Mouse (Mus musculus) CH12.LX (cell line): ENCODE results near the gene Hdac4. TPM values are rescaled to one million over a fixed set of nuclear protein-coding genes. Genes with fewer than 3 reads are reported as not detected.

ENCODE experiments used
- DNase-seq: peaks from one replicate; pipeline ENCODE4 v3.0.0-alpha.2; 2013; ENCODE audit errors: extremely low read depth
- H3K27ac ChIP-seq: 2 replicates; pipeline ENCODE4 v1.5.1; 2012; ENCODE audit warnings: low read depth, mild to moderate bottlenecking, control low read depth, moderate library complexity; ENCODE audit not compliant: insufficient read depth
- H3K27me3 ChIP-seq: replicated peaks from 2 replicates; pipeline ENCODE3; 2012; ENCODE audit warnings: inconsistent platforms
- H3K36me3 ChIP-seq, 2 experiments: replicated peaks in 1 of 2; 2 replicates each; pipeline versions ENCODE3 to v1.6.1; 2012; ENCODE audit warnings: inconsistent platforms in 1 of 2, low read length in 1 of 2, mild to moderate bottlenecking in 1 of 2, mixed read lengths in 1 of 2, moderate library complexity in 1 of 2; ENCODE audit not compliant: control insufficient read depth in 1 of 2, insufficient read depth in 1 of 2
- H3K4me1 ChIP-seq, 2 experiments: 2 replicates each; pipeline ENCODE4 v1.6.1; 2012; ENCODE audit warnings: inconsistent platforms in 1 of 2, moderate library complexity in 1 of 2; ENCODE audit not compliant: insufficient read depth in 2 of 2, control insufficient read depth in 1 of 2
- H3K4me2 ChIP-seq: 2 replicates; pipeline ENCODE4 v1.6.1; 2012; ENCODE audit warnings: low read depth, mild to moderate bottlenecking, control low read depth; ENCODE audit not compliant: poor library complexity, insufficient read depth, severe bottlenecking
- H3K4me3 ChIP-seq, 3 experiments: fragments of 150-350 bp in 1 of 3; sonication (generic) in 1 of 3; replicated peaks in 1 of 3; 2 replicates each; pipeline versions ENCODE3 to v1.5.1; 2011 to 2012; ENCODE audit warnings: low read depth in 2 of 3, low read length in 2 of 3, mild to moderate bottlenecking in 2 of 3, moderate library complexity in 2 of 3, control low read depth in 1 of 3, improper control_type of control experiment in 1 of 3, inconsistent platforms in 1 of 3, mixed read lengths in 1 of 3; ENCODE audit not compliant: poor library complexity in 1 of 3
- H3K79me2 ChIP-seq: replicated peaks from 2 replicates; pipeline ENCODE4 v1.6.1; 2012; ENCODE audit warnings: mild to moderate bottlenecking, moderate library complexity; ENCODE audit not compliant: control insufficient read depth, poor library complexity, insufficient read depth, severe bottlenecking; ENCODE audit errors: extremely low read depth
- H3K9ac ChIP-seq: 2 replicates; pipeline ENCODE4 v1.6.1; 2012; ENCODE audit warnings: low read depth, mild to moderate bottlenecking, control low read depth, moderate library complexity; ENCODE audit not compliant: insufficient read depth
- H3K9me3 ChIP-seq: replicated peaks from 2 replicates; pipeline ENCODE3; 2012; ENCODE audit warnings: low read length, inconsistent platforms, mixed read lengths
- BHLHE40 ChIP-seq: IDR thresholded peaks from 2 replicates; pipeline ENCODE4 v1.6.1; 2011; ENCODE audit warnings: mild to moderate bottlenecking, low read depth, low read length, improper control_type of control experiment
- CTCF ChIP-seq, 2 experiments: IDR thresholded peaks in 1 of 2; conservative IDR thresholded peaks in 1 of 2; 2 replicates each; pipeline ENCODE4 v1.5.1; 2011 to 2012; ENCODE audit warnings: low read depth in 2 of 2, low read length in 2 of 2, improper control_type of control experiment in 1 of 2, inconsistent platforms in 1 of 2, mild to moderate bottlenecking in 1 of 2, moderate library complexity in 1 of 2
- E2F4 ChIP-seq: IDR thresholded peaks from 2 replicates; pipeline ENCODE4 v1.6.1; 2011; ENCODE audit warnings: low read depth, low read length, improper control_type of control experiment; ENCODE audit not compliant: insufficient replicate concordance
- EP300 ChIP-seq: IDR thresholded peaks from 2 replicates; pipeline ENCODE4 v1.6.1; 2011; ENCODE audit warnings: low read length, improper control_type of control experiment
- ETS1 ChIP-seq: conservative IDR thresholded peaks from 2 replicates; pipeline ENCODE4 v1.6.1; 2012; ENCODE audit warnings: low read depth, mild to moderate bottlenecking, inconsistent platforms, low read length, improper control_type of control experiment, moderate library complexity
- GABPA ChIP-seq: IDR thresholded peaks from 2 replicates; pipeline ENCODE4 v1.6.1; 2012; ENCODE audit warnings: low read depth, low read length, improper control_type of control experiment, inconsistent platforms; ENCODE audit not compliant: insufficient replicate concordance
- HCFC1 ChIP-seq: IDR thresholded peaks from 2 replicates; pipeline ENCODE4 v1.6.1; 2012; ENCODE audit warnings: low read depth, mild to moderate bottlenecking, inconsistent platforms, low read length, improper control_type of control experiment
- IRF4 ChIP-seq: IDR thresholded peaks from 2 replicates; pipeline ENCODE4 v1.6.1; 2014; ENCODE audit warnings: low read depth, mild to moderate bottlenecking, inconsistent platforms, low read length, improper control_type of control experiment
- JUN ChIP-seq: IDR thresholded peaks from 2 replicates; pipeline ENCODE4 v1.6.1; 2011; ENCODE audit warnings: low read depth, mild to moderate bottlenecking, low read length, improper control_type of control experiment, moderate library complexity; ENCODE audit not compliant: insufficient read depth
- JUND ChIP-seq: conservative IDR thresholded peaks from 2 replicates; pipeline ENCODE4 v1.6.1; 2011; ENCODE audit warnings: low read depth, low read length, improper control_type of control experiment
- MAFK ChIP-seq: IDR thresholded peaks from 2 replicates; pipeline ENCODE4 v1.6.1; 2011; ENCODE audit warnings: low read length, improper control_type of control experiment; ENCODE audit not compliant: insufficient replicate concordance
- MYC ChIP-seq: IDR thresholded peaks from 2 replicates; pipeline ENCODE4 v1.6.1; 2011; ENCODE audit warnings: low read depth, mild to moderate bottlenecking, improper control_type of control experiment, low read length
- PAX5 ChIP-seq: IDR thresholded peaks from 2 replicates; pipeline ENCODE4 v1.6.1; 2012; ENCODE audit warnings: low read length, inconsistent platforms, mixed read lengths
- POLR2A ChIP-seq: IDR thresholded peaks from 2 replicates; pipeline ENCODE4 v1.6.1; 2011; ENCODE audit warnings: low read depth, mild to moderate bottlenecking, improper control_type of control experiment, low read length
- POLR2AphosphoS2 ChIP-seq: IDR thresholded peaks from 2 replicates; pipeline ENCODE4 v1.6.1; 2011; ENCODE audit warnings: low read depth, low read length, improper control_type of control experiment
- RAD21 ChIP-seq: IDR thresholded peaks from 2 replicates; pipeline ENCODE4 v1.6.1; 2011; ENCODE audit warnings: low read depth, mild to moderate bottlenecking, low read length, improper control_type of control experiment, moderate library complexity
- RCOR1 ChIP-seq: conservative IDR thresholded peaks from 2 replicates; pipeline ENCODE4 v1.6.1; 2012; ENCODE audit warnings: low read depth, mild to moderate bottlenecking, inconsistent platforms, low read length, improper control_type of control experiment
- SMC3 ChIP-seq: IDR thresholded peaks from 2 replicates; pipeline ENCODE4 v1.6.1; 2011; ENCODE audit warnings: low read depth, low read length, improper control_type of control experiment
- TCF12 ChIP-seq: IDR thresholded peaks from 2 replicates; pipeline ENCODE4 v1.6.1; 2014; ENCODE audit warnings: low read depth, mild to moderate bottlenecking, inconsistent platforms, low read length, improper control_type of control experiment
- UBTF ChIP-seq: IDR thresholded peaks from 2 replicates; pipeline ENCODE4 v1.6.1; 2012; ENCODE audit warnings: low read depth, mild to moderate bottlenecking, inconsistent platforms, low read length, improper control_type of control experiment, moderate library complexity
- ZC3H11A ChIP-seq: IDR thresholded peaks from 2 replicates; pipeline ENCODE4 v1.6.1; 2012; ENCODE audit warnings: low read depth, mild to moderate bottlenecking, inconsistent platforms, low read length, improper control_type of control experiment
- ZKSCAN1 ChIP-seq: IDR thresholded peaks from 2 replicates; pipeline ENCODE4 v1.6.1; 2012; ENCODE audit warnings: low read depth, inconsistent platforms, low read length, improper control_type of control experiment, borderline replicate concordance
- ZMIZ1 ChIP-seq: IDR thresholded peaks from 2 replicates; pipeline ENCODE4 v1.6.1; 2012; ENCODE audit warnings: low read depth, mild to moderate bottlenecking, inconsistent platforms, low read length, improper control_type of control experiment
- dilution Hi-C: fragments of 300-500 bp; cut with MboI; formaldehyde crosslinking; loops from 2 replicates; pipeline ENCODE4 v1.14.3; 2020; ENCODE audit warnings: low sequenced_read_pairs; ENCODE audit not compliant: extremely low pct_unique_long_range_greater_than_20kb, extremely low pct_ligation_motif_present
- in situ Hi-C: fragments of 300-500 bp; cut with MboI; formaldehyde crosslinking; loops from 3 replicates; pipeline ENCODE4 v1.14.3; 2019; ENCODE audit warnings: low sequenced_read_pairs, low pct_ligation_motif_present, low pct_unique_long_range_greater_than_20kb, mixed read lengths
- polyA plus RNA-seq: library from polyadenylated mRNA; unstranded; fragments of >175 nt; gene quantifications from 2 replicates; pipeline ENCODE4 v1.2.1, GENCODE M21; 2012; ENCODE audit warnings: low read depth; ENCODE audit not compliant: insufficient read length
- total RNA-seq, 2 experiments: library from RNA; depleted of rRNA; stranded (reverse); fragments of 300-350 nt in 1 of 2; fragments of >200 nt in 1 of 2; gene quantifications; 2 replicates each; pipeline ENCODE4 v1.2.3; 2012 to 2014

Gene Hdac4
- total and polyA plus RNA-seq, 3 experiments: 2.4 to 6.3 (median 4.3) TPM

- TF ChIP-seq RCOR1 (0 out of 2 replicates have a peak, but pooled peaks have one; percentile 59), POLR2AphosphoS2 (no peak), ETS1 (peak; percentile 77), E2F4 (no peak), MYC (0 out of 2 replicates have a peak, but pooled peaks have one; percentile 44), UBTF (no peak), ZMIZ1 (no peak), TCF12 (peak; percentile 46; the same call in 1 of the 2 replicates), CTCF (conservative IDR thresholded peaks at IDR 0.05 in 1 of 2, IDR thresholded peaks at IDR 0.05 in 1 of 2; ENCODE audit: low read depth in 2 of 2, low read length in 2 of 2) (no peak), RAD21 (no peak; the same call in 1 of the 2 replicates), ZKSCAN1 (no peak), IRF4 (peak; percentile 86), JUN (no peak), POLR2A (no peak), GABPA (no peak), MAFK (0 out of 2 replicates have a peak, but pooled peaks have one; percentile 29), SMC3 (no peak), PAX5 (no peak), BHLHE40 (peak; percentile 92), JUND (no peak), HCFC1 (no peak; the same call in 1 of the 2 replicates)
Observed at GRCm38 (mm10) chr1:92079982-92080537, 115.4 kb downstream of the Hdac4 start (continued).

- H3K27me3 ChIP-seq: no peaks in the 10 kb centered on the region
- H3K9me3 ChIP-seq: no peaks in the 10 kb centered on the region
- H3K79me2 ChIP-seq: no peaks in the 10 kb centered on the region
- TF ChIP-seq EP300 (no peak), IRF4 (no peak), ZC3H11A (no peak)
- H3K27ac ChIP-seq: no peak overlapping the region
- no peak overlapping the region for H3K4me2 ChIP-seq
- no peaks in the 10 kb centered on the region for H3K36me3 ChIP-seq
- dilution Hi-C loops: no loop called here
- no peak overlapping the region for H3K4me3 ChIP-seq
- DNase-seq: no peak
- no peak overlapping the region for H3K9ac ChIP-seq
- in situ Hi-C loops: no loop called here
- H3K4me1 ChIP-seq: peaks cover 8 to 16% of the 10 kb centered on the region in 2 experiments
Observed at GRCm38 (mm10) chr1:92075312-92075711, 120.2 kb downstream of the Hdac4 start.
